Mouse (Mus musculus) mouse embryonic stem cell (cell line): Measurements from ENCODE around the gene Smad5.

Source experiments
- in situ Hi-C, 2 experiments: fragments of 300-500 bp; cut with MboI; formaldehyde crosslinking; loops; 1 replicate in 1 of 2; 3 replicates in 1 of 2; pipeline ENCODE4 v1.14.3; 2019 to 2020; ENCODE audit warnings: low sequenced_read_pairs in 2 of 2, low pct_unique_long_range_greater_than_20kb in 1 of 2, mixed read lengths in 1 of 2; ENCODE audit not compliant: unreplicated experiment in 1 of 2

The Smad5 gene

DNA sequence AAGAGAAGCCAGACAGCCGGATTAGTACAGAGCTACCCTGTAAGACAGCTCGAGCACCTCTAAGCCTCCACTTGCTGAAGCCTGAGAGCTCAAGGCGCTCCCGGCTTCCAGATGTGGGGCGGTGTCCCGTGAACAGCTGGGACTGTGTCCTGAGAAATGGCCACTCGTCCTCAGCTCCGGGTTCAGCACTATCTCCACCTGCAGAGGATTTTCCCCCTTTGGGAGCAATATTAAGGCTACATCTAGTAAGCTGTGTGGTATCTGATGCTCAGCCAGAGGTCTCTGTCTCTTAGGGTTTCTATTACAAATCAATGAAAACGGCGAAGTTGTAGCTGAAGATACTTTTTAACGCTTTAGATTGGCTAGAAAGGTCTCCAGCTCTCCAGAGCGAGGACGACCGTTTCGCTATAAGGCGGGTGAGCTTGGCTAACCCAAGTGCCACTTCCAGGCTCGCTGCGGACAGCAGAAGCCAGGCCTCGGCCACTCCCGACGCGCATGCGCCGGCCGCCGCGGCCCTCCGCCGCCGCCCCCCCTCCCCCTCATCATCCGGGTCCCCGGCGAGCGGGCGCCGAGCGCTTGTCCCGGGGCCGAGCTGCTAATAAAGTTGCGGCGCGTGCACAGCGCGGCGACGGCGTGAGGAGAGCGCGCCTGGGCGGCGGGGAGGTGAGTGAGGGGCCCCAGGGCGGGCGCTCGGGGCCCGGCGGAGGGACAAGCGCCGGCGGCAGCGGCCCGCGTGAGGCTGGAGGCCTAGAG lies at the start of gene Smad5:
TSS of gene Smad5 (plus strand) at position 542 of the 753 bp plus-strand sequence.
- in situ Hi-C loops, result no loop called here

DNA sequence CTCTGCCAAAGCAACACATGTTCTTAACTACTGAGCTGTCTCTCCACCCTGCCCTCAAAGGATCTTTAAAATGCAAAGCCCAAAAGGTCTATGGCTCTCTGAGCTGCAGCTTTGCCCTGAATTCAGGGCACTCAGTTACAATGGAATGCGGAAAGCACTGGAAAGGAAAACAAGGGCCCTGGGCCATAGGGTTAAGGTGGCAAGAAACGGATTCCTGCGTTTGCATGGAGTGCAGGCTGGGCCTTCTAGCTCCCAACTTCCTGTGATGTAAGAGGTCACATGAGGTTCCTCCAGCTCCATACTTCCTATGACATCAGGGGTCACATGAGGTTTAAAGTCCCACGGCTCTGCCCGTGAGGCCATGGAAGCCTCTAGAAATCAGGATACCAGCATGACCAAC lies 48.6 kb upstream of the Smad5 start:
- in situ Hi-C loops, result loop anchor here (10.0 to 25.0 kb wide), 2 partner anchors 89 to 92 kb away; no protein-coding TSS in a partner anchor

DNA sequence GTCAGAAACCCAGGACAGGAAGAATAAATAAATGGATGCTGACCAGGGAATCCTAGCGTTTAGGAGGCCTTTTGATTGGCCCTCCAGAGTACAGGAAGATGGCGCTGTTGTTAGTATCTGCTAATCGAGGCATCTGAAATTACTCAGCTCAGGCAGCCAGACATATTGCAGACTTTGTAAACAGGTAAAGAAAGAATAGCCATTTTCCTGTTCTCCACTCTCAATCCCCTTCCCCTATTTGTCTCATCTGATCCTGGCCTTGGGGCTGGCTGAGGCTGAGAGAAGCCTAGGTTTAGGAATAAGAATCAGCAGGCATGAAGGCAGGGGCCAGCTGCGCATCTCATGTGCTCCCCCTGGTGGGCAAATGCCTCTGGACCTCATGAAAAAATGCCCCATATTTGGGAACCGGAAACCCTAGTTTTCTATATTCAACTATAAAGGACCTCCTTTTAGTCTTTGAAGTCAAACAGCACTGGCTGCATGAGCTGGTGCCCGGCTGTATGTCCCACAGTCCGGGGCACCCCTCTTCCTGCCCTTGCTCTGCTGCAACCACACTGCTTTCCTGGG lies 44.8 kb upstream of the Smad5 start:
- in situ Hi-C loops, result loop anchor here (10.0 to 25.0 kb wide), 2 partner anchors 93 to 96 kb away; no protein-coding TSS in a partner anchor

DNA sequence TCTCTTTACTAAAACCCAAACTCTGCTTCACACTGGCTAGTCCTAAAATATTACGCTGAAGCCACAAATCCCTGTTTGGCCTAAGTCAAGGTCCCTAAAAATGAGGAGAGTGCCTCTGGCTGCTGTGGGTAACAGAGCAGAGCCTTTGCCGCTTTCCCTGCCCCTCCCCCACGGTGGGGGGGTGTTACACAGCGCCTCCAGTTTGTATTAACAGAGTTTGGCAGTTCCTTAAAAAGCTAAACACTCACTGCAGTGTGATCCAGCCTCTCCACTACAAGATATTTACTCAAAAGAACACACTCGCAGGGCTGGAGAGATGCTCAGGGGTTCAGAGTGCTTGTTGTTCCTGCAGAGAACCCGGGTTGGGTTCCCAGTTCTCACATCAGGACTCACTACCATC lies 43.9 kb upstream of the Smad5 start:
- in situ Hi-C loops, result loop anchor here (10.0 to 25.0 kb wide), 2 partner anchors 94 to 97 kb away; no protein-coding TSS in a partner anchor

DNA sequence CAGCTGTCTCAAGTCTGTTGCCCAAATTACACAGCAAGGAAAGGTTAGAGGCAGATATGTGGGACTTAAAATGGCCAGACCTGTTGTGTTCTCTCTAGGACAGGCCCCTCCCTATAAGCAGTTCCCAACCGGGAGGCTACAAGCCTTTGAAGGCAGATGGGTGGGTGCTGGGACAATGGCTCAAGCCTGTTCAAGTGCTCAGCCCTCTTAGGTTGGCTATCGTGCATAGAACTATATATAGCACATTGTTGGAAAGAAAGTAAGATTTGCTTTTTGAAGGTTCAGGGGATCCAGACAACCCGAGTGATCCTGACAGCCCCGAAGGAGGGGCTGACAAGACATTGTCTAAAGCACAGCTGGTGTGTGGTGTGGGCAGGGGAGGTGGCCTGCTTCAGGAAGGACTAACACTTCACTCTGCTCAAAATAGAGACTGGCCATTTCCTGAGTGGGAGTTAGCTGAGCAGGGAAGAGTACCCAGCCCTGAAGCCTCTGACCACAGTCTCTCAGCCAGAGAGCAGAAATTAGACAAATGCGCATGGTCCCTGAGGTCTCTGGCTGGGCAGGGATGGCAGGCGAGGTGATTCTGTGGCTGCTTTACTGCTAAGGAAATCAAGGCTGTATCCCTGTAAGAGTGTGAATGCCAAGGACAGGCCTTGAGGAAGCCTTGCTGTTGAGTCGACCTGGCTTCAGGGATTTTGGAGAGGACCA lies 40.7 kb upstream of the Smad5 start:
- in situ Hi-C loops, result loop anchor here in 1 of 2 experiments (25.0 kb wide), 1 partner anchor 100 kb away; no protein-coding TSS in a partner anchor

DNA sequence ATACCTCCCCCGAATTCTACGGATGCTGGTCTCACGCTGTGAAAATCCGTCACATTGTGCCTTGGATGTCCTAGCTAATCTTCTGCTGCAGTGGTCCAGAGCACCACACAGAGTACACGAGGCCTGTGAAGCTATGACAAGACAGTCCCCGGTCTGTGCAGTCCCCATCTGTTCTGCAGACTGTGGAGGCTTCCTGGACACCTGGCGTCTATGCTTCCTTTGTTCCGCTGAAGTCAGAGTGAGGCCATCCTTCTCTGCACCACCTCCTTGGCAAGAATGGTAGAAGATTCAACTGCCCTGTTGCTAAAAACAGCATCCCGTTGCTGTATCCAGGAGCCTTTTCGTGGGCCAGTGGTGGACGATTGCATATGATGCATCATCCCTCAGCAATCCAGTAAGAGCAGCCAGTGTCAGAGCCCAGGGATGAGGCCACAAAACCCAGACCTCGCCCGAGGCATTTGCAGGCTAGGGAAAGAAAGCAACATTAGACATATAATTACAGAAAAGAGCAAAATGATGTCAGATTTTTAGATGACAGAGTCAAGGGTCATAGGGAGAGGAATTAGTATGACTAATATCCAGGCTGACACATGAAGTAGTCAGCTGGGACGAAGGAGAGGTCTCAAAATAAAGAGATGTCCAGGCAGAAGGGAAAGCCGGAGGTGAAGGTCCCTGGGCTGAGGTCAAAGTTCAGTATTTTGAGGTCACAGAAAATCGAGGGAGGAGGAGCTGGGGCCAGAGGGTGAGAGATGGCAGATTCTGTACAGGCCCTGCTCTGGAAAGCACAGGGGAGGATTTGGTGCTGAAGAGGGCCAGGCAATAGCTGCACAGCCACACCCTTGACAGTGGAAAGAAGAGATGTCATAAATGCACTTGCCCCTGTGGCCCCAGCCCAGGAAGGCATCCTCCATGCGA lies 38.3 kb upstream of the Smad5 start:
- in situ Hi-C loops, result loop anchor here in 1 of 2 experiments (25.0 kb wide), 1 partner anchor 102 kb away; no protein-coding TSS in a partner anchor

DNA sequence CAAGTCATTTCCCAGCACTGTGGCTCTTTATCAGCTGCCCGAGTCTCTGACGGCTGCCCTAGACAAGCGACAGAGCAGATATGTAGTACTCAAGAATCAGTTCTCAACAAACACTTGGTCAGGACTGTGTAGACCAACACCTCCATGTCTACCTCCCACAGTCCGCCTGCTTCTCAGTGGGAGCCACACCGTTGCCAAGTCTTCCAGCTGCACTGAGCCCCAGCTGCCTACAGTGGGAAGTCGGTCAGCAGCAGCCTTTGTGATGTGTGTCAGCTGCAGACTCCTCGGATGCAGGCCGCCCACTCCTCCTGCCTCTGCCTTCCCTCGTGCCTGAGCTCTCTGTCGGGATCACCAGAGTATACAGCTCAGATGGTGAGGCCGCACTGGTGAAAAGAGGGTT lies 31.6 kb upstream of the Smad5 start:
- in situ Hi-C loops, result loop anchor here in 1 of 2 experiments (25.0 kb wide), 1 partner anchor 109 kb away; no protein-coding TSS in a partner anchor

DNA sequence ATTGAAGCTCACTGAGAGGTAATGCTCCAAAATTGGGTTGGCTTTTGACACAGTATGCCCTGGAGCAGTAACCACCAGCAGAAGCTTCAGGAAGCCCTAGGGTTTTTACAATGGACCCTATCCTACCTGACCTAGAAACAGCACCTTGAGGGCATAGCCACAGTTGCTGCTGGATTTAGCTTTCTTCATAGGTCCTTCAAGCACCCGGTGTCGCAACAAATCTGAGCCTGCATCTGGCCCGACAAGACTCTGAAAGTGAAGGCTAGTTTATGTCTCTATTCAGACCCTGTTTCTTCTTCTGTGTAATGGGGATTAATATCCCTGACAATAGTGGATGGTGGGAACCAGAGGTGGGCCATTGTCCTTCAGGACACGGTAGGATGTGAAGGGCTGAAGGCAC lies 25.1 kb upstream of the Smad5 start:
- in situ Hi-C loops, result no loop called here

DNA sequence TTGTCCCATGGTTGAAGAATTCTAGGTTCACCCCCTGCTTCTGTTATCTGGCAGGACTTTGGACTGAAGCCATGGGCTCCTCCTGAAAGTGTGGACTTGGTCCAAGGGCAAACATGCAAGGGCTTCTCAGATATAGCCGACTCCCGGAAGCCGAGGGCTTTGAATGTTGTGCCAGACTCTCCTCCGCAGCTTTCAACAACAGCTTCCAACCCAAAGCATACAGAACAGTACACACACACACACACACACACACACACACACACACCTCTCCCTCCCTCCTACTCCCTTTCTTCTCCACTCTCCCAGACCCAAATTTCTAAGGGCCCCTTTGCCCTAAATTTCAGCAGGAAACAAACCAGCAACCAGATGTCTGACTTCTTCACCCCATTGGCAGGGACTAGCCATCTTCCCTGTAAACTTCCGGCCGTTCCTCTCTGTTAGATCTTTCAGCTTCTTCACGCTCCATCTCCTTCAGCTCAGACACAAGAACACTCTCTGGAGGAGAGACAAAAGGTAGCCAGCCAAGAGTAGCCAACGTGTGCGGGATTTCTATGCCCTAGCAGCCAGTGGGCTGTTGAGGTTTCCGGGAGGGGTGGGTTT lies 24.5 kb upstream of the Smad5 start:
- in situ Hi-C loops, result no loop called here

DNA sequence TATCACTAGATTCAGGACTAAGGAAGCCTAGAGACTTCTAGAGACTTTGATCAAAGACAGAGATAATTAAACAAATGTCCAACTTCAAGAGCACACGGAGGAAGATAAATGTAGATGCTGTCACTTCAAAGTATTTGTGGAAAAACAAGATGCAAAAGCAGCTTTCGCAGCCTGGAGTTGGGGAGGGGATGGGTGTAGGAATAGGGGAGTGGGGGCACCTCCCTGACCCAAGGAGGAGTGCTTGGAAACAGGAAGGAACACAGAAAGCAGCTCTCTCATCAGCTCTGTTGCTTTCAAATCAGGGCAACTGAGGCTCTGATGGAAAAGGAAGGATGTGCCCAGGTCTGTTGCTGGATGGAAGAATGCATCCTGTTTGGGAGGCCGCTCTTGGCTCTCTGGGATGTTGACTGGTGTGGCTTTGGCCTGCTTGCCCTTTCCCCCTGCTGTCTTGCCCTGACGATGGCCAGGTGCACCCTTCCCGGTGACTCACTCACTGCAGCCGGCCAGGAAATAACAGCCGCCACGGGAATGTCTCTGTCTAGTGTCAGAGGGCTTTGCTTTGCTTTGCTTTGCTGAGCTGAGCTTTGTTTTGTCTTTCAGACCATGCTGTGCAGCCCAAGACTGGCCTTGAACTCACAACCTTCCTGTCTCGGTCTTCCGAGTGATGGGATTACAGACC lies 23.8 kb upstream of the Smad5 start:
- in situ Hi-C loops, result no loop called here

DNA sequence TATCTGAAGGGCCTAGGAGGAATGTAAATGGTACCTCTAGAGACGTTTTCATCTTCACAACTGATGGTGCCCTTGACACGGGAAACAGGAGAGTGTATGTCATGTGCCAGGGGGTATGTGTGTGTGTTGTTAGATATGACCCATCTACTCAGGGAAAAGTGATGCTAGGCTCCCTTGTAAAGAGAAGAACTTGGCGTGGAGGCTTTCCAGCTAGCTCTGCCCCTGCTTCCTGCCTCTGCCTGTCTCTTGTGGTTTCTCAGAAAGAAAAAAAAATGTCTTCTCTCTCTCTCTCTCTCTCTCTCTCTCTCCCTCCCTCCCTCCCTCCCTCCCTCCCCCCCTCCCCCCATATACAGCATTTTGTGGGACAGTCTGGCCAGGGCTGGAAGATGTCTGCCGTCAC lies 20.9 kb upstream of the Smad5 start:
- in situ Hi-C loops, result no loop called here

DNA sequence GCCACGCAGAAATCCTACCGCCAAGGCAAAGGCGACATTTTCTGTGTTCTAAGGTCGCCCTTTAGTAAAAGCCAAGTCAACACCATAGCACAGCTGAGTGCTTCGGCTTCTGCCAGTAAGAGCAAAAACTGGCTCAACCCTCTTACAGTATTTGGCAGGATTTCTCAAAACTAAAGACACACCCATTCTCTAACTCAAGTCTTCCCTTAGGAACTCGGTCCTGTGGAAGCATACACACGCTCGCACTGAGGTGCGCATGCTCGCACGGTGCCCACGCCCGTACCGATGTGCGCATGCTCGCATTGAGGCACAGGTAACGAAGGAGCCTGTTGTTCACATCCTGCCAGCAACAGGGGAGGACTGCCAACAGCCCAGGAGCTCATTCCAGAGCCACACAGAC lies 20.5 kb upstream of the Smad5 start:
- in situ Hi-C loops, result no loop called here

DNA sequence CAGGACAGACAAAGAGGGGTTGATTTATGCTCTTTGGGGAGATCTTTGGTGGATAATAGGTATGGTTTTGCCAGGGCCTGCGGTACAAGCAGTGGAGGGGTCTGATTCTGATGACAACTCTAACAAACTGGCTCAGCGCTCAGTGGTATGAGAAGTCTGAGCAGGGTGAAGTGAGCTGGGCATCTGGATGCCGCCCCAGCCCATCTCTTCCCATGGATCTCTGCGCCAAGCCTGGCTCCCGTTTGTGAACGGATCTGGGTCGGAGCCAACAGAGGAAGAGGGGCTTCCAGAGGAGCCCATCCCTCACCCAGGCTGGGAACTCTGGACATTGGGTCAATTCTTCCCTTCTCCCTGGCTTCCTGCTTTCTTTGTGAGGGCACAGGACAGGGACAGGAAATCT lies 19.5 kb upstream of the Smad5 start:
- in situ Hi-C loops, result no loop called here

DNA sequence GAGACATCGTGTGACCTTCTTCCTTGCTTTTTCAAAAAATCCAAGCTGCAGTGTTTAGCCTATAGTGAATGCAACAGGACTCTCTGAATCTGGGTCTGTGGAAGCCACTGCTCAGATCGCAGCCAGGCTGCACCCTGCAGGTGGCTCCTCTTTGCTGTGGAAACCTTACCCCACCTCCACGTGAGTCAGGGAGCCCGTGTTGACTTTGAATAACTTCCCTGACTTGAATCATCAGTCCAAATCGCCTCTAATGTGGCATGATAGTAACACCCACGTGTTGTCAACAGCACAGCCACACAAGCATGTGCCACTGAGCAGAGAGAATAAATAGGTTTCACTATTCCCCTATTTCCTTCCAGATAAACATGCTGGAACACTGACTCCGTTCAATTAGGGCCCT lies 10.8 kb upstream of the Smad5 start:
- in situ Hi-C loops, result no loop called here

DNA sequence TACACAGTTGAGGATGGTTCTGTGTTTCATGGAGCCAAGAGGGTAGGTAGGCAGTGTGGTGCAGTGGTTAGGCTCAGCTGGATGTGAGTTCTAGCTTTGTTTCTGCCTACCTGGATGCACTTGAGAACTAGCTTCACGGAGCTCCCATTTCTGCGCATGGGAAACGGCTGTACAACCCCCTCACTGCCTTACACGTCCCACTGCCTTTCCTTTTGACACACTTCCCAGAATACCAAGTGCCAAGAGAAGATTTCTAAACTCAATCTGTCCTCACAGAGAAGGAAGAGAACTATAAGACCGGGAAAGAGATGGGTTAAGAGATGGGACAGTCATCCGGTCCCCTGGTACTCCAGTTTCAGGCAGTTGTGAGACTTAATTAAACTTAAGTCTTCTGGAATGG lies 10.2 kb upstream of the Smad5 start:
- in situ Hi-C loops, result no loop called here

DNA sequence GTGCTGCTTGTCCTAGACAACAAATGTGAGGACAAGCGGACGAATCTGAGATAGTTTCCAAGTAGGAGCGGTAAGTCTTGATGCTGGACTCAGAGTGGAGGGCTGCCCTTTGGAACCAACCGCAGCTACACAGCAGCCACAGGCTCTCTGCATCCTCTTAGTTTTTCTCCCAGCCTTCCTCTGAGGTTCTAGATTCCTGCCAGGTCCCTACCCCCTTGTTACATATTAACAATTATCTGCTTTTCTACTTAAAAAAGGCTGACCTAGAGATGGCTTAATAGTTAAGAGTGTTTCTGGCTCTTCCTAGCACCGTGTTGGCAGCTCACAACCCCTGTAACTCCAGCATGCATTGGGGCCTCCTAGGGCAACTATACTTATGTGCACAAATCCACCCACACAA lies 7.1 kb upstream of the Smad5 start:
- in situ Hi-C loops, result no loop called here

DNA sequence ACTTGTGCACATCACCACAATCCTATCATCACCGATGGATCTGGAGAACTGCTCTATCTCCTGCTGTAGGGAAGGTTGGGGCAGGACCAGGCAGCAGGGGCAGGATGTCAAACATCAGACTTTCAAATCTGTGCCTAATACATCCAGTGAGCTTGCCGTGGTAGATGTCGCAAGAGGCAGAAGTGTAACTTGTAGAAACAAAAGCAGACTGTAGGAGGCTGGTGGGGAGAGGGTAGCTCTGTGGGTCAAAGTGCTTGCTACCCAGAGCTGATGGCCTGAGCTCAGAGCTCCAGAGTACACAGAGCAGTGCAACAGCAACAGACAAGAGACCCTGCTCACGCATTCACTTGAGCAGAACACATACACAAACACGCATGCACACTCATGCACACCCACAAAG lies 6.1 kb upstream of the Smad5 start:
- in situ Hi-C loops, result no loop called here

DNA sequence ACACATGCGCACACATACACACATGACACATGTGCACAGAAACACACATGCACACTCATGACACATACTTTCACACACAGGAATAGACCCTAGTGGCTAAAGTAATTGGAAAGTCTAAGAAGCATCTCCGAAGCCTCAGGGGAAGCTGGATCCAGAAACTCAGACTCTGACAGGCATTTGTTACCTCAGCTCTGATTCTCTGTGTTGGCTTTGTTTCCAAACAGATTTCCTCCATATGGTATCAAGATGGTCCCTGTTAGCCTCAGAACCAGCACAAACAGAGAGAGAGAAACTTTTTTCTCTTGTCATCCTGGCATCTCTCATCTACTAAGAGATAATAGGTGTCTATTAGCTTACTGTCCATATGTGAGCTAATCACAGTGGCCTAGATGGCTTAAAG lies 5.6 kb upstream of the Smad5 start:
- in situ Hi-C loops, result no loop called here
